In the genomic region with DNA sequence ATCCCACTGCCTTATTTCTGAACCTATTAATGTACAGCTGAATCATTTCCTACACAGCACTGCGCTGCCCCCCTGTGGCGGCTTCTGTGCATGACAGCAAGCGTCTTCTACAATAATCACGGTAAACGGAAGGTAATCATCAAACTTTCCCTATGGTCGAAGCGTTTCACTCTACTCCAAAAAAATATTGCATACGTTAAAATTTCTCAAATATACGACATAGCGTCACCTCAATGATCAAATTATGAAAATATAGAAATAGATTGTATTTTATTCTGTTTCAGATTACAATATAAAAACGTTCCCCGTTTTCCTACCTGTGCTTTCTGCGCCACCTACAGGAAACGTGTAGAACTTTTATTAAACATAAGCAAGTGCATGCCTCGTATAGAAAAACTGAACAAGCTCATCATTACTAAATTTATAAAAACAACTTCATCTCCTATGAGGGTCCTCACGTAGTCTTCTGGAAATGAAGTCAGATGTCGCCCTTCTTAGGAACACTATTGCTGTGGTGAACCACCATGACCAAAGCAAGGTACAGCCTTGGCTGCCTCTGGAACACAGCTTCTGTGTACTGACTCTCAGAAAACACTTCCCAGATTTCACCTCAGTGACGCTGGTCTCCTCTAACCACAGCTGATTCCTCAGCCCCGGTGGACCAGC, we compare ENCODE assay signal across 8 mouse cellular contexts. TPM values are rescaled to one million over a fixed set of nuclear protein-coding genes. Genes with fewer than 3 reads are reported as not detected.
DNase-seq lines count a peak whose midpoint lies in the region; ATAC-seq and TF ChIP-seq lines count a peak whose summit lies in the region.

No protein-coding gene starts in this region.

- peak overlapping the region; percentile 32 for H3K4me3 ChIP-seq in intestine, postnatal 0 days (ENCODE audit: low read depth, low read length)
- H3K4me3 ChIP-seq in midbrain, embryonic 10.5 days: peak overlapping the region; percentile 38

- no peak overlapping the region for H3K27ac ChIP-seq in intestine, postnatal 0 days (ENCODE audit: low read depth, low read length)
- no peak overlapping the region for H3K27ac ChIP-seq in midbrain, embryonic 10.5 days (replicated peaks)

- peak; percentile 41; the same call in 1 of the 2 replicates for ATAC-seq in intestine, postnatal 0 days

- peak overlapping the region; percentile 42 for H3K4me2 ChIP-seq in intestine, postnatal 0 days (replicated peaks; ENCODE audit: low read depth)

- no peak overlapping the region for H3K9ac ChIP-seq in intestine, postnatal 0 days (ENCODE audit: low read depth, low read length)

- intact Hi-C loops in heart, postnatal 25 days (cut with DNase I): loop anchor here (5.0 kb wide), 1 partner anchor 1076 kb away; no protein-coding TSS in a partner anchor
- intact Hi-C loops in gastrocnemius, postnatal 14 days (cut with DNase I; ENCODE audit: low total_unique reads): no loop called here
- intact Hi-C loops in left cerebral cortex, postnatal 25 days (cut with DNase I): loop anchor here (5.0 kb wide), 1 partner anchor 1076 kb away; no protein-coding TSS in a partner anchor

- H3K36me3 ChIP-seq in intestine, postnatal 0 days (ENCODE audit: control insufficient read depth, insufficient read depth): no peaks in the 10 kb centered on the region
- no peaks in the 10 kb centered on the region for H3K36me3 ChIP-seq in midbrain, embryonic 10.5 days

- H3K27me3 ChIP-seq in intestine, postnatal 0 days (replicated peaks; ENCODE audit: control insufficient read depth, insufficient read depth, low read length): no peaks in the 10 kb centered on the region
- no peaks in the 10 kb centered on the region for H3K27me3 ChIP-seq in midbrain, embryonic 10.5 days (ENCODE audit: low read depth, poor library complexity, severe bottlenecking)

- peak; percentile 82 for TF ChIP-seq CTCF in intestine, postnatal 0 days (IDR thresholded peaks at IDR 0.05; ENCODE audit: low read depth)

- H3K4me1 ChIP-seq in intestine, postnatal 0 days (replicated peaks; ENCODE audit: control insufficient read depth, insufficient read depth, low read length): no peaks in the 10 kb centered on the region
- no peaks in the 10 kb centered on the region for H3K4me1 ChIP-seq in midbrain, embryonic 10.5 days

- WGBS in intestine, postnatal 0 days: 5% methylated on average over 19 of the region's 19 CpGs
- 6% methylated on average over 19 of the region's 19 CpGs for WGBS in midbrain, embryonic 10.5 days

- peak; percentile 50 to 88 for DNase-seq in heart, adult 18-20 months
- no peak for DNase-seq in heart, postnatal 25 days (ENCODE audit: low spot score)
- DNase-seq in embryo, embryonic 10.5 days (ENCODE audit: low spot score): peak; percentile 86
- peak; percentile 59 for DNase-seq in gastrocnemius, postnatal 14 days
- peak; percentile 79 to 85 for DNase-seq in left cerebral cortex, postnatal 25 days (ENCODE audit: low spot score in 2 of 2)
- peak; percentile 71 for DNase-seq in midbrain, embryonic 10.5 days (ENCODE audit: low spot score)
- peak; percentile 39 for DNase-seq in spleen, adult 12 weeks (ENCODE audit: low spot score)

- no peaks in the 10 kb centered on the region for H3K9me3 ChIP-seq in intestine, postnatal 0 days (ENCODE audit: control insufficient read depth)
- H3K9me3 ChIP-seq in midbrain, embryonic 10.5 days (replicated peaks): no peaks in the 10 kb centered on the region

RNA-seq across cellular contexts. Expression of a gene that starts 38.0 kb away (rescaled TPM):
- total RNA-seq in heart, adult 18-20 months (2021): 10 to 100 TPM; 13.0 to 13.7 TPM
- total RNA-seq in heart, postnatal 25 days (2021): 10 to 100 TPM; 14.1 to 15.9 TPM
- total RNA-seq in gastrocnemius, postnatal 14 days (2021): 10 to 100 TPM; 26.9 to 32.5 TPM
- polyA plus RNA-seq in intestine, postnatal 0 days (2015; fragmentation: Nextera tagmentation; extraction: Ambion mirVana): 9.6 and 10.6 TPM in 2 replicates
- total RNA-seq in left cerebral cortex, postnatal 25 days (2021): 10 to 100 TPM; 29.7 to 34.1 TPM
- polyA plus RNA-seq in midbrain, embryonic 10.5 days (2016; fragmentation: Nextera tagmentation; extraction: Ambion mirVana): 64.7 and 77.4 TPM in 2 replicates
